Mouse (Mus musculus) embryonic facial prominence, embryonic 15.5 days (tissue): Measurements from ENCODE around the gene Synj2. TPM values are rescaled to one million over a fixed set of nuclear protein-coding genes. Genes with fewer than 3 reads are reported as not detected.

Experiments
- ATAC-seq: fragments of 200-750 bp; cut with Nextera tagmentation; 2 replicates; pipeline ENCODE4 v1.8.0; 2017; ENCODE audit warnings: low read depth, moderate TSS enrichment; ENCODE audit not compliant: insufficient number of reproducible peaks, low FRiP score, low TSS enrichment
- H3K27ac ChIP-seq: fragments of 300-500 bp; sonication (generic); replicated peaks from 2 replicates; pipeline ENCODE4 v1.5.1; 2015; ENCODE audit warnings: mild to moderate bottlenecking, inconsistent platforms
- H3K27me3 ChIP-seq: fragments of 300-500 bp; sonication (generic); 2 replicates; pipeline ENCODE4 v1.6.1; 2015; ENCODE audit warnings: inconsistent platforms
- H3K36me3 ChIP-seq: fragments of 300-500 bp; sonication (generic); 2 replicates; pipeline ENCODE4 v1.6.1; 2015; ENCODE audit warnings: mild to moderate bottlenecking, inconsistent platforms
- H3K4me1 ChIP-seq: fragments of 300-500 bp; sonication (generic); 2 replicates; pipeline ENCODE4 v1.6.1; 2015; ENCODE audit warnings: inconsistent platforms
- H3K4me2 ChIP-seq: fragments of 300-500 bp; sonication (generic); replicated peaks from 2 replicates; pipeline ENCODE4 v1.6.1; 2015; ENCODE audit warnings: mild to moderate bottlenecking, inconsistent platforms
- H3K4me3 ChIP-seq: fragments of 300-500 bp; sonication (generic); replicated peaks from 2 replicates; pipeline ENCODE4 v1.5.1; 2015; ENCODE audit warnings: mild to moderate bottlenecking, inconsistent platforms
- H3K9ac ChIP-seq: fragments of 300-500 bp; sonication (generic); 2 replicates; pipeline ENCODE4 v1.6.1; 2015; ENCODE audit warnings: inconsistent platforms
- H3K9me3 ChIP-seq: fragments of 300-500 bp; sonication (generic); replicated peaks from 2 replicates; pipeline ENCODE4 v1.6.1; 2016; ENCODE audit warnings: inconsistent platforms
- WGBS: fragments of 180-500 bp; shearing (Covaris S2); methylation state at CpG from one replicate; pipeline ENCODE4 v1.1.7; 2015; 5-methylcytosine and 5-hydroxymethylcytosine counted together
- polyA plus RNA-seq: library from polyadenylated mRNA; unstranded; fragments of >200 nt; fragmentation: Nextera tagmentation; extraction: Ambion mirVana; gene quantifications from 2 replicates; pipeline ENCODE4 v1.2.1, GENCODE M21; 2015

Synj2 gene
- polyA plus RNA-seq, 1 experiment from 2014 or later = 4.0 TPM

DNA sequence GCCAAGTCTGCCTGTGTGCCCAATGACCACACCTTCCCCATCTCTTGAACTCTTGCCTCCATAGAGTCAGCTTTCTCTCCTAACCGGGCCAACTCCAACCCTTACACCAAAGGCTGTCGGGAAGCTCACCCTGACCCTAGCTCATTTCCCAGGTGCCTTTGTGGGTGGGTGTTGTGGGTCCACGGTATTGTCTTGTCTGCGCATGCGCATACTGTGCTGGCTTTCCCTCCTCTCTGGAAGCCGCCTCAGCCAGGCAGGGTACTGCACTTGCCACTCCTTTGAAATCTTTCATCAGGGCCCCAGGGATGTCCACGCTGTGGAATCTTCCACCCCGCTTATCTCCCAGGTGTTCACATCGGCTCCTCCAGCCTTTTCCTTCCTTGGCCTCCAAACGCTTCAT is 17.6 kb downstream of the Synj2 start:
- H3K9ac ChIP-seq = no peak overlapping the region
- H3K4me2 ChIP-seq = peak overlapping the region; percentile 24; the same call in 1 of the 2 replicates
- peaks cover 27% of the 10 kb centered on the region for H3K4me1 ChIP-seq
- H3K4me3 ChIP-seq = peak overlapping the region; percentile 13; the same call in 1 of the 2 replicates
- H3K27ac ChIP-seq = peak overlapping the region; percentile 67; the same call in 1 of the 2 replicates
- 66% methylated on average over 10 of the region's 10 CpGs for WGBS
- ATAC-seq = no peak
- no peaks in the 10 kb centered on the region for H3K27me3 ChIP-seq
- H3K9me3 ChIP-seq = no peaks in the 10 kb centered on the region
- H3K36me3 ChIP-seq = no peaks in the 10 kb centered on the region

DNA sequence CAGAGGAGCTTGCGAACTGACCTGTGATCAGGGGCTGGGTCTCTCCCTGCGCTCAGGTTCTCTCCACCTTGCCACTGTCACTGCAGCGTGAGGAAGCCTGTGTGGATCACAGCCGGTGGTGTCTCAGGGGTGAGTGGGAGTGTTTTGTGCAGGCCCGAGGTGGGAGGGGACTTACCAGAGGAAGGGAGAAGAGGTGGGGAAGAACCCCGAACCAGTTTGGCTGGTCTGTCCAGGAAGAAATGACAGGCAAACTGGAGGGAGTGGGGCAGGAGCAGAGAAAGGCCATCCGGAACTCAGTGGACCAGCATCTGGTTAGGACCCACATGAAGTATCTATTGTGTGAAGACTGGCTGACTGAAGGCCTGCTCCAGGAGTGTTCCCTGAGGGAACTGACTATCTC is 18.0 kb downstream of the Synj2 start:
- Histone ChIP-seq H3K9ac (no peak overlapping the region), H3K36me3 (no peaks in the 10 kb centered on the region), H3K9me3 (no peaks in the 10 kb centered on the region), H3K4me1 (peaks cover 27% of the 10 kb centered on the region), H3K4me3 (peak overlapping the region; percentile 13; the same call in 1 of the 2 replicates), H3K27ac (peak overlapping the region; percentile 67), H3K27me3 (no peaks in the 10 kb centered on the region), H3K4me2 (peak overlapping the region; percentile 24)
- WGBS = 47% methylated on average over 7 of the region's 7 CpGs
- no peak for ATAC-seq

DNA sequence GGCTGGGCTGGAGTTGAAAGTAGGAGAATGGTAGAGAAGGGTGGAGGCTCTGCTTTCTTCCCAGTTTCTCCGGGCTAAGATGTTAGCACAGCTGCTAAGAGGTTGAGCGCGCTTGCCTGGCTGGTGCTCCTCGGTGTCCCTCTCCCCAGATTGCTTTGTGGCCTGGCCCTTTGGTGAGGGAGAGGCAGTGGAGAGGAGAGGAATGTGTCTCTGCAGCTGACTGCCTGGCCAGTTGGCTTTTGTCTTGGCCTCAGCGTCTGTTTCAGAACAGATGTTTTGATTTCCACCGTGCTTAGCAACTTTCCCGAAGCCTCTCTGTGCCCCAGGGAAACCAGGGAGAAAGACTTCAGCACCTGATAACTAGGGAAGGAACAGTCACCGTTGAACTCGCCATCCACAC is 18.7 kb downstream of the Synj2 start:
- no peak for ATAC-seq
- H3K27ac ChIP-seq = peak overlapping the region; percentile 67
- 37% methylated on average over 9 of the region's 9 CpGs for WGBS
- H3K36me3 ChIP-seq = no peaks in the 10 kb centered on the region
- H3K4me2 ChIP-seq = no peak overlapping the region
- H3K4me1 ChIP-seq = peaks cover 27% of the 10 kb centered on the region
- no peak overlapping the region for H3K9ac ChIP-seq
- H3K27me3 ChIP-seq = no peaks in the 10 kb centered on the region
- H3K9me3 ChIP-seq = no peaks in the 10 kb centered on the region
- H3K4me3 ChIP-seq = no peak overlapping the region

DNA sequence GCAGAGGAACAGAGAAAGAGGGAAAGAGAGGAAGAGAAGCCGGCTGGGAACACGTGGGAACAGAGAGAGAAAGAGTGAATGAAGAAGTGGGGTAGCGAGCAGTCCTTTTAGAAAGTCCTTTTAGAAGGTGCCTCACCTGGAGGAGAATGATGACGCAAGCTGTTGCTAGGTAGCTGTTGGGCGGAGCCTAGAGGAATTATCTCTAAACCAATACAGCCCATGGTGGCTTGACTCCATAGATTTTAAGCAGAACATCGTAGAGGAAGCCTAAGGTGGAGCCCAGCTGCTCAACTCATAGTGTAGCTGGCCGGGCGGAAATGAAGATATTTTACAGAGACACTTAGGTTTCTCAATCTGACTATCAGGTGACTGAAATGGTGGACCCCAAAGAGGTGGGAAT is 22.7 kb downstream of the Synj2 start:
- H3K9ac ChIP-seq = no peak overlapping the region

DNA sequence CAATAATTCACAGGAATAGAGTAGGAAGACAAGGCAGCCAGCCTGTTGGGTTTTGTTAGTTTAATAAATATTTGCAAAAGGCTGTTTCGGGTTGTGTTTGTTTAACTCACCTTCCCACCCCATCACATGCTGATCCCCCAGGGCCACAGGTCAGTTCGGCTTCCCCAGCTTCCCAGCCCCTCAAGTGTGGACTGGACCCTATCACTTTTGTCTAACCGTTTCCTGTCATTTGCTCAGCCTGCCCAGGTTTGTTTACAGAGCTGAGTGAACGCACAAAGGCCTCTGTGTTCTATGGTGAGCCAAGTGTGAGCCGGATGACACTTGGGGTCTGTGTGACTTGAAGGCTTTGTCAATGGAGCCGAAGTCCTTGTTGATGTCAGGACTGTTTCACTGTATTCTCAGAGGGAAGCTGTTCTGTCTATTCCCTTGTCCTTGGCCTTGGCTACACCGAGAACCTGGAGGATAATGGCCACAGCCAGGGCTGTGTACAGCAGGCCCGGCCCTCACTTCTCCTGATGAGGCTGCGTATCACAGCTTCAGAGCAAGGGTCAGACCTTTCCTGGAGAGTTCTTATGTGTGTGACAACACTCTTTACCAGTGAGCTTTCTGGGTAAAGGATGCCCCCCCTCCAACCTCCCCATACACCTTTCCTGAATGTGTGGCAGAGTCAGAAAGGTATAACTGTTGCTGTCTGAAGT is 24.2 kb downstream of the Synj2 start:
- WGBS = 49% methylated on average over 9 of the region's 9 CpGs

More for the DNA sequence above, 22.7 kb downstream of the Synj2 start:
- Histone ChIP-seq H3K36me3 (no peaks in the 10 kb centered on the region), H3K27ac (no peak overlapping the region), H3K4me3 (no peak overlapping the region), H3K9me3 (no peaks in the 10 kb centered on the region), H3K4me1 (peaks cover 21% of the 10 kb centered on the region), H3K4me2 (no peak overlapping the region), H3K27me3 (no peaks in the 10 kb centered on the region)
- no peak for ATAC-seq
- WGBS = 87% methylated on average over 8 of the region's 8 CpGs

DNA sequence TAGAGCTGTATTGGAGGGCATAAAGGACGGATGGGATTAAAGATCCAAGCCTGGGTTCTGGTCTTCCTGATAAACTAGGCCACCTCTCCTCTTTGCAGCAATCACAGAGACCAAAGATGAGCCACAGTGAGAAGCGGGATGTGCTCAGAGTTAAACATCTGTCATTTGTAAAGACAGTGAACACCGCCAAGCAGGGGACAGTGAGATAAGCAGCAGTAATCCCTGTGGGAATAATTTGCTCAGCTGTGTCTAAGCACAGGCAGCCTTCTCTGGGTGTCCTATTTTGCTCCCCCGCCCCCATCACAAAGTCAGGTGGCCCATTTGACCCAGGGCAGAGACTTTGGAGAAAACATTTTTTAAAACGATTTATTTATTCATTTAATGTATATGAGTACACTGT is 25.6 kb downstream of the Synj2 start:
- H3K36me3 ChIP-seq = no peaks in the 10 kb centered on the region

More for the DNA sequence above, 24.2 kb downstream of the Synj2 start:
- no peak overlapping the region for H3K9ac ChIP-seq
- H3K9me3 ChIP-seq = no peaks in the 10 kb centered on the region
- H3K36me3 ChIP-seq = no peaks in the 10 kb centered on the region
- H3K27ac ChIP-seq = no peak overlapping the region
- H3K4me2 ChIP-seq = no peak overlapping the region
- no peaks in the 10 kb centered on the region for H3K27me3 ChIP-seq
- H3K4me1 ChIP-seq = peaks cover 6% of the 10 kb centered on the region
- H3K4me3 ChIP-seq = no peak overlapping the region
- no peak for ATAC-seq

DNA sequence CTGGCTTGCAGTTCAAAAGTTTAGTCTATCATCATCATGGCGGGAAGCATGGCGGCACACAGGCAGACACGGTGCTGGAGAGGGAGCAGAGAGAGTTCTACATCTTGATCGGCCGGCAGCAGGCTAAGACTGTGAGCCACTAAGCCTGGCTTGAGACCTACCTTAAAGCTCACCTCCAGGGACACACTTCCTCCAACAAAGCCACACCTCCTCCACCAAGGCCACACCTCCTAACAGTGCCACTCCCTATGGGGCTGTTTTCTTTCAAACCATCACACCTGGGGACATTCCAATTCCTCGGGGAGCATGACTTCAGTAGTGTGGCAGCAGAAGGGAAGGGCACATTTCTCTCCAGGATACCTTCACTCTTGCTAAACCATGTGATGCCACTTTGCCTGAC is 27.5 kb downstream of the Synj2 start:
- H3K9ac ChIP-seq = no peak overlapping the region
- no peak overlapping the region for H3K4me3 ChIP-seq
- no peaks in the 10 kb centered on the region for H3K36me3 ChIP-seq
- no peaks in the 10 kb centered on the region for H3K27me3 ChIP-seq
- no peaks in the 10 kb centered on the region for H3K4me1 ChIP-seq
- H3K27ac ChIP-seq = no peak overlapping the region
- H3K4me2 ChIP-seq = no peak overlapping the region
- H3K9me3 ChIP-seq = no peaks in the 10 kb centered on the region
- ATAC-seq = no peak
- WGBS = 58% methylated on average over 6 of the region's 6 CpGs

More for the DNA sequence above, 25.6 kb downstream of the Synj2 start:
- ATAC-seq = no peak
- Histone ChIP-seq H3K27me3 (no peaks in the 10 kb centered on the region), H3K4me1 (no peaks in the 10 kb centered on the region), H3K27ac (no peak overlapping the region), H3K4me2 (no peak overlapping the region), H3K9me3 (no peaks in the 10 kb centered on the region), H3K9ac (no peak overlapping the region), H3K4me3 (no peak overlapping the region)
- 84% methylated on average over 5 of the region's 5 CpGs for WGBS

DNA sequence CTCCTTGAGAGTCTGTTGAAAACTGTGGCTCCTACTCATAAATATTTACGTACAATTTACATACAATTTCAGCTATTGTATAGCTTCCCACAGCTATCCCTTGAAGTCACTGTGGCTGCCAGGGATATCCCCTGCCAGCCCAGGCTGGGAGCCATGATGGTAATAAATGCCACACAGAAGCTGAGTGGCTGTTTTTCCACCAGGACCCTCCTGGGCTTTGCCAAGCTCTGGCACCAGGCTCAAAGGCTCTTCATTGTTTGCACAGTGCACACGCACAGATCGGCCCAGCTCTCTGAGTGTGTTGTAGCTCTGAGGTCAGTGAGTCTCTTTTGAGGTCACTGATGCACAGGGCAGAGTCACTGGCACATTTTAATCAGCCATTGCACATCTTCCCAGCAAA is 28.2 kb downstream of the Synj2 start:
- Histone ChIP-seq H3K9me3 (no peaks in the 10 kb centered on the region), H3K36me3 (no peaks in the 10 kb centered on the region), H3K4me1 (no peaks in the 10 kb centered on the region), H3K27me3 (no peaks in the 10 kb centered on the region), H3K9ac (no peak overlapping the region), H3K4me2 (no peak overlapping the region), H3K4me3 (no peak overlapping the region), H3K27ac (no peak overlapping the region)
- ATAC-seq = no peak
- 58% methylated on average over 3 of the region's 3 CpGs for WGBS

DNA sequence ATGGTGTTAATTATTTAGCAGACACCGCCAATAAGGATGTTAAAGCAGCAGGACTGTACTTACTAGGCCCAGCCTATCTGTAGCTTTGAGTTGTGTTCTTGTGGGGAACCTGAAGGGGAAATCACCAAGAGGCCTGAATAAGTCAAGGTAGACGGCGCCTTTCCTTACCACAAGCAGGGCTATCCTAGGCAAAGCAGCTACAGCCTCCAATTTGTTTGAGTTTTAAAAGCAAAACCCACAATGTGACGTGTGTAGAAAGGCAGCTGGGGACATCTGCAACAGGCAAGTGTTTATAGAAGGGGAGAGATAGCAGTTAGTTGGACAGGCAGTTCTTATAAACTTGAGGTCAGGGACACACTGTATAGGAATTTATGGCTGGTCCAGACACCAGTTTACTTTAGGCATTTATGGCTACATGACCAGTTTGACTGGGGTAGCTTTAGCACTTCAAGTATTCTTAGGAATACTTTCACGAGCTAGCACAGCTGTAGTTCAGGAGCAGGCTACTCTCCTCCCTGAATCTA is 29.3 kb downstream of the Synj2 start:
- ATAC-seq = no peak
- no peaks in the 10 kb centered on the region for H3K27me3 ChIP-seq
- H3K9me3 ChIP-seq = no peaks in the 10 kb centered on the region
- no peak overlapping the region for H3K4me2 ChIP-seq
- 77% methylated on average over 5 of the region's 5 CpGs for WGBS
- H3K4me1 ChIP-seq = peaks cover 4% of the 10 kb centered on the region
- H3K27ac ChIP-seq = no peak overlapping the region
- no peak overlapping the region for H3K9ac ChIP-seq
- no peak overlapping the region for H3K4me3 ChIP-seq
- H3K36me3 ChIP-seq = no peaks in the 10 kb centered on the region

DNA sequence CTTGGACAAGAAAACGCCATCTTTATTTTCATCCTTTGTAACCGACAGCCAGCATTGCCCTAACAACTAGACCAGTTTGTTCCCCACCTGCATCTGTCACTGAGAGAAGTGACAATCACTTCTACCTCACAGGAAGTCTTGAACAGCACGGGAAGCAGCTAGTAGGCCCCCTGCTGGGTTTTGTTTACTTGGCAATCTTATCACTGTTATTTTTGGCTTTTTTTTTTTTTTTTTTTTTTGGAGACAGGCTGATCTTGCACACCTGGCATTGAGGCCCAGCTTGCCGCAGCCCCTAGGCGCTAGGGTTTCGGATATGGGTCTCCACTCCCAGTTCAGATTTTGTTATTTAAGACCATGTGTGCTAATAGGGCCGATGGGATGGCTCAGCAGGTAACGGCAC is 32.5 kb downstream of the Synj2 start:
- H3K4me1 ChIP-seq = peaks cover 36% of the 10 kb centered on the region
- H3K4me2 ChIP-seq = no peak overlapping the region
- H3K9ac ChIP-seq = no peak overlapping the region
- H3K36me3 ChIP-seq = no peaks in the 10 kb centered on the region
- WGBS = 70% methylated on average over 8 of the region's 8 CpGs
- H3K27me3 ChIP-seq = no peaks in the 10 kb centered on the region
- H3K4me3 ChIP-seq = no peak overlapping the region
- ATAC-seq = no peak
- no peak overlapping the region for H3K27ac ChIP-seq
- H3K9me3 ChIP-seq = no peaks in the 10 kb centered on the region

DNA sequence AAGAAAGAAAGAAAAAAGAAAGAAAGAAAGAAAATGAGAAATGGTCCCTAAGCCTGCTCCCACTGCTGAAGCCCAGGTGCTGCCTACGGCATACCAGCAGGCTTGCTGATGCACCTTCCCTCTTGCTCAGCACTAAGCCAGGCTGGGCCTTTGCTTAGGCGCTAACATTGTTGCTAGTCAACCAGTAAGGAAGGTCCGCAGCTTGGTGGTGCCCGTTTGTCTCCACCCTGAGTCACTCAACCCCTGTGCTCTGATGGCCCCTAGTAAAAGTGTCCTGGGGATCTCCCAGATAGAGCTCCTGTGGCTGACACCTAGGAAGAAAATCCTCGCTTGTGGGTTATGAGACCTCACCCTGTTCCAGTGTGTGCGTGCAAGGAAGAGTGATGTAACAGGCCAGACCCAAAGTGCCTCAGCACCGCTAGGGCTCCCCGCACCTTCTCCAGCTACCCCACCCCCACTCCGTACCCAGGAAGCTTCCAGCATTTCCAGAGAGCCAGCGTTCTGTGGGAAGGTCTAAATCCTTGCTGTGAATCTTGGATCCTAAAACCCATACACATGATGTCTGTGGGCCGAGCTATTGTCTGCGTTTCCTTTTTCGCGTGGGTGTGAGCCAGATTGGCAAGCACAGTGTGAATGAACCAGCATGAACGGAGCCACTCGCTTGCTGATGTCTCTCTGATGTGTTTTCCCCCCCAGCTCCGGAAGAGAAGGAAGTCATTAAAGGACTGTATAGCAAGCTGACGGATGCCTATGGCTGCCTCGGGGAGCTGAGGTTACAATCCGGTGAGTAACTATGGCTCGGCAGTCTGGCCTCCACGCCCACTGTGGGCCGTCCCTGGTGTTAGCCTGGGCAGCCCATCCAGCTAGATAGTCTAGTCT is 34.3 kb downstream of the Synj2 start:
- H3K9me3 ChIP-seq = no peaks in the 10 kb centered on the region
- H3K4me1 ChIP-seq = peaks cover 40% of the 10 kb centered on the region
- peak; percentile 56 for ATAC-seq
- H3K27me3 ChIP-seq = no peaks in the 10 kb centered on the region
- H3K4me3 ChIP-seq = peak overlapping the region; percentile 21
- 29% methylated on average over 23 of the region's 23 CpGs for WGBS
- no peaks in the 10 kb centered on the region for H3K36me3 ChIP-seq
- H3K27ac ChIP-seq = peak overlapping the region; percentile 74
- peak overlapping the region; percentile 39 for H3K4me2 ChIP-seq
- H3K9ac ChIP-seq = no peak overlapping the region
